Mouse (Mus musculus): Measurements from ENCODE around the gene Gdf7.

The Gdf7 gene

GRCm38 (mm10) chr12:8298361-8299142 is 3.2 kb downstream of the Gdf7 start:
- DNase-seq (ENCODE audit: low read depth, low spot score), result no peak

- DNase-seq (ENCODE audit: low read depth, low spot score), result no peak
Measured at GRCm38 (mm10) chr12:8297586-8298214, 4.1 kb downstream of the Gdf7 start.

- no peak for DNase-seq (ENCODE audit: low read depth, low spot score)
Measured at GRCm38 (mm10) chr12:8296154-8296553, 5.6 kb downstream of the Gdf7 start.

- no peak for DNase-seq (ENCODE audit: low read depth, low spot score)
Measured at GRCm38 (mm10) chr12:8295307-8295913, 6.3 kb downstream of the Gdf7 start.

- no peak for DNase-seq (ENCODE audit: low read depth, low spot score)
Measured at GRCm38 (mm10) chr12:8291157-8291853, 10.4 kb downstream of the Gdf7 start.

- DNase-seq (ENCODE audit: low read depth, low spot score), result no peak
Measured at GRCm38 (mm10) chr12:8289499-8289898, 12.3 kb downstream of the Gdf7 start.

GRCm38 (mm10) chr12:8289099-8289498 is 12.7 kb downstream of the Gdf7 start:
- no peak for DNase-seq (ENCODE audit: low read depth, low spot score)

GRCm38 (mm10) chr12:8287970-8288369 is 13.8 kb downstream of the Gdf7 start:
- DNase-seq (ENCODE audit: low read depth, low spot score), result no peak

GRCm38 (mm10) chr12:8281225-8282017 is 20.3 kb downstream of the Gdf7 start:
- no peak for DNase-seq (ENCODE audit: low read depth, low spot score)

GRCm38 (mm10) chr12:8275424-8275823 is 26.3 kb downstream of the Gdf7 start:
- no peak for DNase-seq (ENCODE audit: low read depth, low spot score)

GRCm38 (mm10) chr12:8273471-8274171 is 28.1 kb downstream of the Gdf7 start:
- DNase-seq (ENCODE audit: low read depth, low spot score), result no peak

- DNase-seq (ENCODE audit: low read depth, low spot score), result no peak
Measured at GRCm38 (mm10) chr12:8271405-8271804, 30.3 kb downstream of the Gdf7 start.

- DNase-seq (ENCODE audit: low read depth, low spot score), result no peak
Measured at GRCm38 (mm10) chr12:8269627-8270026, 32.1 kb downstream of the Gdf7 start.

- DNase-seq (ENCODE audit: low read depth, low spot score), result no peak
Measured at GRCm38 (mm10) chr12:8266311-8266710, 35.4 kb downstream of the Gdf7 start.

GRCm38 (mm10) chr12:8260297-8260696 is 41.5 kb downstream of the Gdf7 start:
- no peak for DNase-seq (ENCODE audit: low read depth, low spot score)
